Mouse (Mus musculus) erythroblast, adult 5-6 weeks (primary cell): Measurements from ENCODE around the gene Large2. TPM values are rescaled to one million over a fixed set of nuclear protein-coding genes. Genes with fewer than 3 reads are reported as not detected.

Experiments used
- ATAC-seq: replicated peaks from 2 replicates; pipeline ENCODE4 v1.8.0; 2016; ENCODE audit warnings: moderate number of reproducible peaks, mild to moderate bottlenecking, moderate TSS enrichment, inconsistent platforms; ENCODE audit not compliant: poor library complexity, low FRiP score, severe bottlenecking
- total RNA-seq, 2 experiments: library from RNA; stranded (forward) in 1 of 2; stranded (reverse) in 1 of 2; fragments of 150-400 nt in 1 of 2; fragments of 200-764, 138-1000 nt in 1 of 2; gene quantifications; 2 replicates each; pipeline versions ENCODE4 v1.2.3 to v1.2.4; 2015 to 2017; ENCODE audit warnings: low replicate concordance in 2 of 2

Large2 gene
- total RNA-seq, 2 experiments from 2014 or later, result 4.2 TPM; not detected in 1

GRCm38 (mm10) chr2:92375788-92376187, 1.1 kb upstream of the Large2 start:
- ATAC-seq, result 0 out of 2 replicates have a peak, but pooled peaks have one; percentile 13

DNA sequence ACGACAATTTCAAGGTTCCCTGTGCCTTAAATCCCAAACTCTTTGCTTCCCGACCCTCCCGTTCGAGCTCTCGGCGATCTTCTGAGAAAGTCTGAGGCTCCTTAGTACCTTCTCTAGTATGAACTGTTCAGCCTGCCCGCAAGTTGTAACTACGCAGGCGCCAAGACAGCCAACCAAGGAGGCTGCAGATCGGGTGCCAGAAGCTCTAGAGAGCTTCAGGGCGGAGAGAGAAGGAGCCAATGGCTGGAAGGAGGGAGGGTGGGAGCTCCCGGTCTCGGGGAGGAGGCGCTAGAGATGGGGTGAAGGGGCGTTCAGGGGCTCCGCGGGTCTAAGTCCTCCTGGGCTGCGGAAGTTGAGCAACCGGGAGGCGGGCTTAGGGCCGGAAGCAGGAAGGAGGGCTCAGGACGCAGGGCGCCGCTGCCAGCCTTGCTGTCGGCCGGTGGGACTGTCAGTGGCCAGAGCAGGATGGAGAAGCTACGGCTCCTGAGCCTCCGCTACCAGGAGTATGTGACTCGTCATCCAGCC, 492 bp upstream of the Large2 start:
- peak; percentile 94 for ATAC-seq

DNA sequence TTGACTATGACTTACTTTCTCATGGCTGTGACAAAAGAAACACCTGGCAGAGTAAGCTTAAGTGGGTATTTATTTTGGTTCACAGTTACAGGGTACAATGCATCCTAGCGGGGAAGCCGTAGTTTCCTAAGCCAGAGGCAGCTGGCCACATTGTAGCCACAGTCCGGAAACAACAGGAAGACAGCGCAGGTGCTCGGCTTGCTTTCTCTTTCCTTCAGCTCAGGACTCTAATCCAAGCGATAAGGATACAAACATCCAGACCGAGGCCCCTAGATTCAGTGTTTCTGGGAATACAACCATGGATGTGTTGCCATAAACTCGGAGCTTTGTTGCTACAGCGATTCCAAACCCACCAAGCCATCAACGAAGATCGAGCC, 1.2 kb downstream of the Large2 start:
- no peak for ATAC-seq

GRCm38 (mm10) chr2:92372767-92373436, 1.8 kb downstream of the Large2 start:
- ATAC-seq, result no peak

DNA sequence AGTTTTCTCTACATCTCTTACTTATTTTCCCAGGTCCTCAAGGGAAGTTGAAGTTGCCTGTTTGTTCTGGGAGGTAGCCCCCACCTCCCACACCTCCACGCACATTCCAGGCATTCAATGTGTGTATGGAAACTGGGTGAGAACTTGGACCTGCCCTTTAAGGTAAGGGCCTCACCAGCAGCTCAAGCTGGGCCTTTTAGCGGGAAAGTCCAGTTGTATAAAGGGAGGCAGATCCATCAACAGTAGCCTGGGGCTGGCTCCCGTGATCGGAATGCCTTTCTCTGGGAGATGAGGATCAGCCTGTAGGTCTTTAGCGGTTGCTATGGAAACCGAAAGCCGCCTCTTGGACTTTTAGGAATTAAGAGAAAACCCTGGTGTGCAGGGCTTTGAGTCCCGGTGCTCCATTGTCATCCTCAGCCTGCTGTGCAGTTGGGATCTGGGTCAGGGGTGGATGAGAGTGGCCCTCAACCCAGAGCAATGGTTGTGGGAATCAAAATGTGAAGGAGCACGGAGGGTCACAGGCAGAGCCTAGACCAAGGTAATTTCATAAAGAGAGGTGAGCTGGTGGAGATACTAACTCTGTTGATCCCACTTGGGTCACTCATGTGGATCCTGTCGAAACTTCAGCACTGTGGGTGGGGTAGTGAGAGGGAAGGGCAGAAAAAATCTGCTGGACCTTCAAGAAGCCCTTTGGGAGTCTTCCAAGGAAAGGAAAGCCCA, 2.5 kb downstream of the Large2 start:
- ATAC-seq, result no peak

DNA sequence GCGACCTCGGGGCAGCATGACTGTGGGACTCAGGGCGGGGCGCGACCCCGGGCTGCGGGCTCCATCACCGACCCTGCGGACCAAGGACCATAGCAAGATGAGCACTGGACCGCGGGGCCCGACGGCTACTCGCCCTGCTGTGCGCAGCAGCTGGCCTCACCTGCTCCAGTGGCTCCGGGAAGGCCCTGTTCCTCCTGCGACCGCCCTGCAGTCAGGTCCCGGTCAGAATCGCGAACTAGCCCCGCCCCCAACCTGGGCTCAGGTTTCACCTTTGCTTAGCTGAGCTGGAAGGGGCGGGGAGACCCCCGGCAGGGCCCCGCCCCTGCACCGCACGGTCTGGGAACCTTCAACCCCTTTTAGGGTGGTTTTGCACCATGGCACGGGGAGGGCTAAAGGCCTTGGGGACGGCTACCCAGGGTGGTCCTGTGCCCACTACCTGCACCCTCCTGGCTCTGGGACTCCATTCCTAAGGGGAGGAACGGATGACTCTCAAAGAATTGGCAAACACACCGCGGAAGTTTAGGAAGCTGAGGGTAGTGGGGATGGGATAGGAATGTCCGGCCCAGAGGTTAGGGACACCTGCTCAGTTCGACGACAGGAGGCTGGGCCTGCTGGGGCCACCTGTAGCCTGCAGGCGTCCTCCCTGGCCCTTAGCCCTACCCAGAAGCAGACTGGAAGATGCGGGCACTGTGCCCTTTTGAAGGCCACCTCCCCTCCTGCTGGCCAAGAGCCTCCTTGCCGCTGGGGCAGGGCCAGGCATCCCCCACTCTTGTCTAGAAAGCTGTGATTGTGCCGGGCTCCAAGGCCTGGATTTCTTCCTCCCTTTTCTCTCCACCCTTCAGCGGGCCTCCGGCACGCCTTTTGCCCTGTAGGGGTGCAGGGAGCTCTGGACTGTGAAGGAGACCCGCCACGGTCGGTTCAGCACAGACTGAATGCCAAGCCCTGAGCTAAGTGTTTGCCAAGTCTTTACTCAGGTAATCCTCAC, 3.6 kb downstream of the Large2 start:
- ATAC-seq, result no peak

GRCm38 (mm10) chr2:92370375-92370774, 4.3 kb downstream of the Large2 start:
- ATAC-seq, result no peak

DNA sequence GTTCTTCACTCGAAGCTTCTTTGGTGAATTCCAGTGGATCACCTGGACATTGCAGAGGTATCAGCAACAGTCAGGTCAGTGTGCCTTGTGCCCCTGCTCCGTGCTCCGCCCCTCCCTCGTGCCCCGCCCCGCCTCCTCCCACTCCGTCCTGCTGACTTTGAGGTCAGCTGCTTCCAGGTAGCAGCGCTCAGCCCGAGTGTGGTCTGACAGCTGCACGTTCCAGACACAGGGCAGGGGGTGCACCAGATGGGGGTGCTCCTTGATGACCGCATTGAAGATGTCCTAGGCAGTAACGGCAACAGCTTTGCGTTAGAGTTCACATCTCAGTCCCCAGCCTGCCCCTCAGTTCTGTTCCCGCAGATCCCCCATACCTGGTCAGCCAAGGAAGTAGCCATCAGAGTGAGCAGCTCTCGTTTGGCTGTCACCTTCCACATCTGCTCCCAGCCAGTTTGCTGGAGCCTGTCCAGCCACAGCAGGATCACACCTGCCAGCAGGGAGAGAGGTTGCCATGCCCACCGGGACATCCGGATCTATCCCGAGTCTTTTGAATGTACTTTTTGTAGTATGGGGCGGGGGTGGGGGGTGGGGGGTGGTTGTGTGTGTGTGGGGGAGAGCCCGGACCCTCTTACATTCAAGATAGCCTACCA, 7.2 kb downstream of the Large2 start:
- ATAC-seq, result no peak

GRCm38 (mm10) chr2:92365568-92365967, 9.1 kb downstream of the Large2 start:
- ATAC-seq, result no peak

DNA sequence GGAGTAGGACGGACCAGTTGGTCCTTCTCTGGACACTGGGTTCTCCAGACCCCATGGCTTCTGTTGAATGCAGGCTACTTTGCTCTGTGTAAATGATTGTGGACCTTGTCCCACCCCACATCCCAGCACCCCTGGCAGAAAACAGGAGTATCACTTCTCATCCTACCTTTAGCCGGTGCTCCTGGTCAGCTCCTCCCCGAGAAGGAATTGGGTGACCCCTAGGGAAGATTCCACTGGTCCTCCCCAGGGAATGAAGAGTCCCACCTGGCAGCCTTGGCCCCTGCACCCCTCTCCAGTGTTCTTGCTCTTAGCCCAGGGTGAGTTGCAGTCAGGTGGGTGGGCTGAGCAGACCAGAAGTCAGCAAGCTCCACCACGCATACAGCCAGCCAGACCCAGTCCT, 10.6 kb downstream of the Large2 start:
- no peak for ATAC-seq

GRCm38 (mm10) chr2:92362571-92363228, 12.0 kb downstream of the Large2 start:
- no peak for ATAC-seq

DNA sequence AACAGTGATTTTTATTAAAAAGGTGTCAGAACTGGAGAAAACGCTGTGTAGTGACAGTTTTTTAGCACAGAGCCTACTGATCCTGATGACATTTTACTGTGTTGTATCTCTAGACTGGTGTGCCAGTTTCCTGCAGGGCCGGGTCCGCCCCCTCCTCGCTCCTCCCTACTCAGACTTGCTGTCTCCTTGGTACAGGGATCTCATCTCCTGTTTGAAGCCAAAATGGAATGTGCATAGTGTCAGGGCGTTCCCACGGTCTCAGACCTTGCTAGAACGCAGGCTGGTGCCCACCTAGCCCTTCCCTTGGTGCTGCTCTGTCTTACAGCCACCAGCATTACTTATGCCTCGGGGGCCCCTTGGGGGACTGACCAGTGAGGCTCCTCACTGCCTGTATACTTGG, 12.9 kb downstream of the Large2 start:
- no peak for ATAC-seq

- no peak for ATAC-seq
These were observed 13.8 kb downstream of the Large2 start for GRCm38 (mm10) chr2:92360893-92361292.

GRCm38 (mm10) chr2:92360186-92360823, 14.4 kb downstream of the Large2 start:
- no peak for ATAC-seq

DNA sequence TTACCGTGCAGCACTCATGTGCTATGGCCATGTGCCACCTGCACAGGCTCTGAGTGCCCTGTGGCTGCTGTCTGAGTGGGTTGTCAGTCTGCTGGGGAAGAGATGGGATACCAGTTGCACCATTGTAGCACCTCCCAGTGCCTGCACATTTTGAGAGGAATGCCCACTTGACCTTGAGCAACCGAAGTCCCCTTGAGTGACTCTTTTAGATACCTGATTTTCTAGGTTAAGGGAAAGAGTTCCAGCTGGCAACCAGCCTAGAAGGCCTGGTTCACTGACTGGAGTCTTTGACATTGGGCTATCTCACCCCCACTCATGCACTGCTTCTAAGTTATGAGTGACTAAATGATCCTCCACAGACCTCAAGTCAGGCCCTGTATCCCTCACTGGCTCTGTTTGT, 15.4 kb downstream of the Large2 start:
- ATAC-seq, result no peak

DNA sequence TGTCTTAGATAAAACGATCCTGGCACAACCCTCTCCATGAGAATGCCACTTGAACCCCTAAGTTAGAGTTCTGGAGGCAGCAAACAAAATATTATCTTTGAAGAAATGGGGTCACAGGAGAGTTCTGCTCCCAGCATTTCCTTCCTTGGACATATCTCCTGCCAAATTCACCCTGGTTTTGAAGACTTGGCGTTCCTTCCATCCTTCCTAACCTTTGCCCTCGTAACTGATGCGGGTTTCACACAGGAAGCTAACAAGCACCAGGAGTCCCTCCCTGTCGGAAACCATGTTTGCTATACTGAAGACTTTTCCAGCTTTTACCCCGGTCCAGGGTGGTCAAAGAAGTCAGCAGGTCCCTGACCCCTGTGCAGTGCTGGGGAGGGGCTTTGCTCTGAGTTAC, 20.4 kb downstream of the Large2 start:
- no peak for ATAC-seq

DNA sequence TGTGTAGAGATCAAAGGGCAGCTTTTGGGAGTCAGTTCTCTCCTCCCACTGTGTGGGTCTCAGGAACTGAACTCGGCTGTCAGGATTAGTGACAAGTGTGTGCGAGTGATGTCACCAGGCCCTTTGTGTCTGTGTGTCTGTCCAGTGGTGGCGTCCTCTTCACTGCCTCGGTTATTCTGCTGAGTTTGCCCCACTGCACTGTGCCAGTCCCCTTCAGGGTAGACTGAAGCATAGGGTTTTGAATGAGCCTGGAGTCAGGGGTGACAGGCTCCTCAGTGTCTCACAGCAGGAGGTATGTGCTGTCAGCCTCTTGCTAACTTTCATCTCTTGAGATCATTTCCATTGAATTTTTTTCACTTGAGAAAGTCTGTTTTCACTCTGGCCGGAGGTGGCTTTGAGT, 21.3 kb downstream of the Large2 start:
- ATAC-seq, result no peak

- ATAC-seq, result no peak
These were observed 24.0 kb downstream of the Large2 start for GRCm38 (mm10) chr2:92350686-92351085.
